Comparison of ENCODE assay signal across 10 mouse cellular contexts in genomic region chr14:64586386-64586859, GRCm38 (mm10).
DNase-seq lines count a peak whose midpoint lies in the region; ATAC-seq lines count a peak whose summit lies in the region.
"Had no signal": no experiment of that assay in that cellular context is flagged by ENCODE, and none has a peak within 500 bp of the region (broad histone marks: within the 10 kb centered on the region; RNA-seq: fewer than 3 reads in every experiment).

No protein-coding gene starts in this region.

- peaks cover 33% of the 10 kb centered on the region for H3K4me1 ChIP-seq in heart, embryonic 15.5 days (replicated peaks)
- peaks cover 10% of the 10 kb centered on the region; the same call in 1 of the 2 replicates for H3K4me1 ChIP-seq in embryonic facial prominence, embryonic 11.5 days (ENCODE audit: control insufficient read depth, insufficient read depth, low read length)
- H3K4me1 ChIP-seq in hindbrain, embryonic 16.5 days (ENCODE audit: control insufficient read depth, insufficient read depth, low read depth, low read length): peaks cover 25% of the 10 kb centered on the region
- peaks cover 42% of the 10 kb centered on the region for H3K4me1 ChIP-seq in midbrain, embryonic 16.5 days (ENCODE audit: control insufficient read depth, insufficient read depth, low read length)

- H3K9me3 ChIP-seq in heart, embryonic 15.5 days (replicated peaks): no peaks in the 10 kb centered on the region
- H3K9me3 ChIP-seq in embryonic facial prominence, embryonic 11.5 days (replicated peaks; ENCODE audit: control insufficient read depth, low read length): no peaks in the 10 kb centered on the region
- H3K9me3 ChIP-seq in hindbrain, embryonic 16.5 days (ENCODE audit: control insufficient read depth, low read length): no peaks in the 10 kb centered on the region
- no peaks in the 10 kb centered on the region for H3K9me3 ChIP-seq in midbrain, embryonic 16.5 days (replicated peaks; ENCODE audit: control insufficient read depth, low read length, poor library complexity, severe bottlenecking)

- no peaks in the 10 kb centered on the region for H3K36me3 ChIP-seq in heart, embryonic 15.5 days
- H3K36me3 ChIP-seq in embryonic facial prominence, embryonic 11.5 days (replicated peaks; ENCODE audit: control insufficient read depth, insufficient read depth, low read depth, low read length): no peaks in the 10 kb centered on the region
- H3K36me3 ChIP-seq in hindbrain, embryonic 16.5 days (ENCODE audit: control insufficient read depth, insufficient read depth, low read length): no peaks in the 10 kb centered on the region
- H3K36me3 ChIP-seq in midbrain, embryonic 16.5 days (ENCODE audit: control insufficient read depth, insufficient read depth, low read length): 0 out of 2 replicates have a peak, but pooled peaks cover 4% of the 10 kb centered on the region

- no peak overlapping the region for H3K27ac ChIP-seq in heart, embryonic 15.5 days
- no peak overlapping the region for H3K27ac ChIP-seq in embryonic facial prominence, embryonic 11.5 days (replicated peaks; ENCODE audit: low read depth, low read length)
- H3K27ac ChIP-seq in hindbrain, embryonic 16.5 days (ENCODE audit: low read depth, low read length): peak overlapping the region; percentile 100
- peak overlapping the region; percentile 99 for H3K27ac ChIP-seq in midbrain, embryonic 16.5 days (ENCODE audit: low read length)

- DNase-seq in heart, adult 11 months: no peak
- peak; percentile 26 for DNase-seq in embryonic facial prominence, embryonic 11.5 days (ENCODE audit: low spot score)
- no peak for DNase-seq in T-cell, adult 2 months (ENCODE audit: low spot score)
- no peak for DNase-seq in spleen, postnatal 14 days (ENCODE audit: low spot score in 2 of 2)
- DNase-seq in kidney, postnatal 10 days: no peak
- DNase-seq: kidney, adult 11 months had no signal

- H3K27me3 ChIP-seq in heart, embryonic 15.5 days: peaks cover 97% of the 10 kb centered on the region
- H3K27me3 ChIP-seq in embryonic facial prominence, embryonic 11.5 days (ENCODE audit: control insufficient read depth, insufficient read depth, low read length): peaks cover 64% of the 10 kb centered on the region
- H3K27me3 ChIP-seq in hindbrain, embryonic 16.5 days (replicated peaks; ENCODE audit: control insufficient read depth, insufficient read depth, low read length): no peaks in the 10 kb centered on the region
- no peaks in the 10 kb centered on the region for H3K27me3 ChIP-seq in midbrain, embryonic 16.5 days (ENCODE audit: control insufficient read depth, insufficient read depth, low read depth, low read length)

- no peak for ATAC-seq in heart, embryonic 15.5 days (replicated peaks; ENCODE audit: insufficient number of reproducible peaks, insufficient read depth, low FRiP score, low read depth)
- ATAC-seq in embryonic facial prominence, embryonic 11.5 days (replicated peaks; ENCODE audit: insufficient number of reproducible peaks, low FRiP score, low TSS enrichment, low read depth): no peak
- no peak for ATAC-seq in hindbrain, embryonic 16.5 days
- ATAC-seq in midbrain, embryonic 16.5 days: no peak
- ATAC-seq: CD4-positive, CD25-positive, alpha-beta regulatory T cell, adult 4 months had no signal

- WGBS in heart, embryonic 15.5 days: 8% methylated on average over 12 of the region's 12 CpGs
- 1% methylated on average over 12 of the region's 12 CpGs for WGBS in embryonic facial prominence, embryonic 11.5 days
- 4% methylated on average over 12 of the region's 12 CpGs for WGBS in hindbrain, embryonic 16.5 days
- 4% methylated on average over 12 of the region's 12 CpGs for WGBS in midbrain, embryonic 16.5 days

- H3K4me3 ChIP-seq in heart, embryonic 15.5 days: peak overlapping the region; percentile 55
- H3K4me3 ChIP-seq in embryonic facial prominence, embryonic 11.5 days (ENCODE audit: low read depth, low read length): peak overlapping the region; percentile 40
- H3K4me3 ChIP-seq in hindbrain, embryonic 16.5 days (ENCODE audit: low read length): peak overlapping the region; percentile 73
- H3K4me3 ChIP-seq in midbrain, embryonic 16.5 days (ENCODE audit: low read depth, low read length): peak overlapping the region; percentile 93

- no peak overlapping the region for H3K9ac ChIP-seq in heart, embryonic 15.5 days
- no peak overlapping the region for H3K9ac ChIP-seq in embryonic facial prominence, embryonic 11.5 days (replicated peaks; ENCODE audit: low read length)
- H3K9ac ChIP-seq in hindbrain, embryonic 16.5 days (ENCODE audit: low read depth, low read length): peak overlapping the region; percentile 88
- H3K9ac ChIP-seq in midbrain, embryonic 16.5 days (ENCODE audit: low read depth, low read length): peak overlapping the region; percentile 100

- H3K4me2 ChIP-seq in heart, embryonic 15.5 days: peak overlapping the region; percentile 91
- no peak overlapping the region; the same call in 1 of the 2 replicates for H3K4me2 ChIP-seq in embryonic facial prominence, embryonic 11.5 days (ENCODE audit: low read depth, low read length)
- peak overlapping the region; percentile 74 for H3K4me2 ChIP-seq in hindbrain, embryonic 16.5 days (ENCODE audit: low read length)
- peak overlapping the region; percentile 79 for H3K4me2 ChIP-seq in midbrain, embryonic 16.5 days (ENCODE audit: low read length)

Comparison
In these comparisons a context has a peak if more than half of its experiments do, and no peak if none do; other contexts are left out.
1. H3K27ac ChIP-seq: peak in hindbrain, embryonic 16.5 days (single experiment) and midbrain, embryonic 16.5 days (single experiment); none in heart, embryonic 15.5 days (single experiment) and embryonic facial prominence, embryonic 11.5 days (single experiment).
2. H3K4me3 ChIP-seq: peak in every context shown above with its lines; median percentile 93 in midbrain, embryonic 16.5 days; 73 in hindbrain, embryonic 16.5 days; 55 in heart, embryonic 15.5 days; 40 in embryonic facial prominence, embryonic 11.5 days.
3. H3K9ac ChIP-seq: peak in hindbrain, embryonic 16.5 days (single experiment) and midbrain, embryonic 16.5 days (single experiment); none in heart, embryonic 15.5 days (single experiment) and embryonic facial prominence, embryonic 11.5 days (single experiment).